Mouse (Mus musculus) forebrain, embryonic 12.5 days (tissue): ENCODE measurements at regions not wholly inside any gene's neighbourhood (a gene's known extent, or its start where the extent isn't known, plus 50 kb on each side); places are given as distances from the start of the nearest gene placed in this dataset.
A peak's percentile ranks its signal among the peaks of the same experiment; 100 is the strongest.

Source experiments
- ATAC-seq: fragments of 200-750 bp; cut with Nextera tagmentation; 2 replicates; pipeline ENCODE4 v1.8.0; 2017; ENCODE audit warnings: moderate TSS enrichment; ENCODE audit not compliant: low FRiP score
- H3K27ac ChIP-seq: fragments of 300-500 bp; sonication (generic); 2 replicates; pipeline ENCODE4 v1.5.1; 2016; ENCODE audit warnings: mild to moderate bottlenecking
- H3K27me3 ChIP-seq: fragments of 300-500 bp; sonication (generic); 2 replicates; pipeline ENCODE4 v1.6.1; 2016; ENCODE audit warnings: mild to moderate bottlenecking
- H3K36me3 ChIP-seq: fragments of 300-500 bp; sonication (generic); replicated peaks from 2 replicates; pipeline ENCODE4 v1.6.1; 2016; ENCODE audit warnings: mild to moderate bottlenecking
- H3K4me1 ChIP-seq: fragments of 300-500 bp; sonication (generic); 2 replicates; pipeline ENCODE4 v1.6.1; 2016
- H3K4me2 ChIP-seq: fragments of 300-500 bp; sonication (generic); 2 replicates; pipeline ENCODE4 v1.6.1; 2016; ENCODE audit warnings: mild to moderate bottlenecking, moderate library complexity
- H3K4me3 ChIP-seq: fragments of 300-500 bp; sonication (generic); replicated peaks from 2 replicates; pipeline ENCODE4 v1.5.1; 2016; ENCODE audit warnings: mild to moderate bottlenecking
- H3K9ac ChIP-seq: fragments of 300-500 bp; sonication (generic); 2 replicates; pipeline ENCODE4 v1.6.1; 2016; ENCODE audit warnings: mild to moderate bottlenecking
- H3K9me3 ChIP-seq: fragments of 300-500 bp; sonication (generic); 2 replicates; pipeline ENCODE4 v1.6.1; 2016
- WGBS: fragments of 180-500 bp; shearing (Covaris S2); methylation state at CpG from one replicate; pipeline ENCODE4 v1.1.7; 2016; 5-methylcytosine and 5-hydroxymethylcytosine counted together

GRCm38 (mm10) chr13:47537156-47537555 lies 414.7 kb downstream of the Rnf144b start:
- H3K27me3 ChIP-seq: no peaks in the 10 kb centered on the region
- no peak for ATAC-seq
- no peak overlapping the region for H3K4me2 ChIP-seq
- no peak overlapping the region for H3K27ac ChIP-seq
- 92% methylated on average over 2 of the region's 2 CpGs for WGBS
- H3K9me3 ChIP-seq: no peaks in the 10 kb centered on the region
- no peaks in the 10 kb centered on the region for H3K4me1 ChIP-seq
- no peaks in the 10 kb centered on the region for H3K36me3 ChIP-seq
- no peak overlapping the region for H3K4me3 ChIP-seq
- H3K9ac ChIP-seq: no peak overlapping the region

DNA sequence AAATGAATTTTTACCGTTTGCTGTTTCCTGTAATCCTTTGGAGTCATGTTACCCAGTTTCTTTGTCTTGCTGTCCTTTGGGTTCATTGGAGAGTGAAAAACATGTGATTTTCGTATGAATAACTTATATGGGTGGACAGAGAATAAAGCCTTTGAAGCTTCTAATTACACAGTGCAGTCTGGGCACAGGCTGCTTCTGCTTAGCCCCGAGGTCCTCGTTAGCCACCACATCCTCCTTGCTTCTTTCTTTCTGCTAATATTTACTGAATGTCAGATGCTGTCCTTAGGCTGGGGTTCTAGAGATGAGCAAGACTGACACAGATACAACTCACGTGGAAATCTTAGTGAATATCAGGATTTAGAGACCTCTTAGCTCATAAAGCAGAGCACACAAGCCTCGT lies 427.2 kb downstream of the Rnf144b start:
- Histone ChIP-seq H3K36me3 (no peaks in the 10 kb centered on the region), H3K9me3 (no peaks in the 10 kb centered on the region), H3K4me3 (no peak overlapping the region), H3K27ac (no peak overlapping the region), H3K4me2 (no peak overlapping the region), H3K9ac (no peak overlapping the region), H3K4me1 (peaks cover 9% of the 10 kb centered on the region), H3K27me3 (no peaks in the 10 kb centered on the region)
- 28% methylated on average over 6 of the region's 6 CpGs for WGBS
- no peak for ATAC-seq

GRCm38 (mm10) chr13:47552251-47552650 lies 429.8 kb downstream of the Rnf144b start:
- no peak overlapping the region for H3K27ac ChIP-seq
- H3K4me3 ChIP-seq: no peak overlapping the region
- no peaks in the 10 kb centered on the region for H3K27me3 ChIP-seq
- no peak for ATAC-seq
- no peaks in the 10 kb centered on the region for H3K36me3 ChIP-seq
- peaks cover 9% of the 10 kb centered on the region for H3K4me1 ChIP-seq
- no peak overlapping the region for H3K9ac ChIP-seq
- WGBS: 91% methylated on average over 3 of the region's 3 CpGs
- H3K4me2 ChIP-seq: no peak overlapping the region
- H3K9me3 ChIP-seq: no peaks in the 10 kb centered on the region

DNA sequence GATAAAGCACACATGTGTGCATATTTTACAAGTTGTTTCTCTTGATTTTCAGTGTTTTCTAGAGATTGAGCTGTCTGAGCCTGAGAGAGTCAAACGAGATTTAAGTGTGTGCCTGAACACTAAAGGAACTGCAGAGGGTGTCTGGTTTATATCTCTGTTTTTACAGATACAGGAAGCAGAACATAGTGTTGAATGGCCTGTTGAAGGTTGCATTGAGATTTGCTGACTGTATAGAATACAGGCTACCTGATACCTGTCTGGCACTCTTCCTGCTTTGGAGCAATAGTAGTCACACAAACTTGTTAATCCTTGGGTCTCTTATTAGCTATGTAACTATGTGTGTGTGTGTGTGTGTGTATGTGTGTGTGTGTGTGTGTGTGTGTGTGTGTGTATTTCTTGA lies 431.7 kb downstream of the Rnf144b start:
- Histone ChIP-seq H3K9me3 (no peaks in the 10 kb centered on the region), H3K4me2 (no peak overlapping the region), H3K9ac (no peak overlapping the region), H3K36me3 (no peaks in the 10 kb centered on the region), H3K27me3 (no peaks in the 10 kb centered on the region), H3K27ac (no peak overlapping the region), H3K4me3 (no peak overlapping the region), H3K4me1 (peaks cover 8% of the 10 kb centered on the region)
- ATAC-seq: no peak
- 68% methylated on average over 1 of the region's 1 CpGs for WGBS

GRCm38 (mm10) chr13:47557196-47557974 lies 434.9 kb downstream of the Rnf144b start:
- H3K36me3 ChIP-seq: no peaks in the 10 kb centered on the region
- no peaks in the 10 kb centered on the region for H3K4me1 ChIP-seq
- WGBS: 93% methylated on average over 7 of the region's 7 CpGs
- no peak for ATAC-seq
- H3K9me3 ChIP-seq: no peaks in the 10 kb centered on the region
- no peaks in the 10 kb centered on the region for H3K27me3 ChIP-seq
- no peak overlapping the region for H3K27ac ChIP-seq
- H3K9ac ChIP-seq: no peak overlapping the region
- no peak overlapping the region for H3K4me3 ChIP-seq
- no peak overlapping the region for H3K4me2 ChIP-seq

GRCm38 (mm10) chr13:47562836-47563235 lies 440.4 kb downstream of the Rnf144b start:
- Histone ChIP-seq H3K4me3 (no peak overlapping the region), H3K27ac (no peak overlapping the region), H3K27me3 (no peaks in the 10 kb centered on the region), H3K36me3 (no peaks in the 10 kb centered on the region), H3K4me2 (no peak overlapping the region), H3K9ac (no peak overlapping the region), H3K9me3 (no peaks in the 10 kb centered on the region), H3K4me1 (no peaks in the 10 kb centered on the region)
- no peak for ATAC-seq
- WGBS: 84% methylated on average over 8 of the region's 8 CpGs

DNA sequence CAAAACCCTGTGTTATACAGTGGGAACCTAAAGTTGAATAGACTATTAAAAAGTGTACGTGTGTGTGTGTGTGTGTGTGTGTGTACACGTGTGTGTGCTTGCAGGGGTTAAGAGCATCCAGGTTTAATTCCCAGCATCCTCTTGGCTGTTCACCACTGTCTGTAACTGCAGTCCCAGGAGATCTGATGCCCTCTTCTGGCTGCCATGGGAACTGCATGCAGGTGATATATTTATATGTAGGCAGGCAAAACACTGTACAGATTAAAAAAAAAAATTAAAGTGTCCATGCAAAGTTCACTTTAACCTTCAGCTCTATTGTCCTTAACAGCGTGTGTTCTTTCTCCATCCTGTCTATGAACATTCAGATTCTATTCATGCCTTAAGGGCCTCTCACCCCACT lies 454.1 kb downstream of the Rnf144b start:
- no peaks in the 10 kb centered on the region for H3K36me3 ChIP-seq
- no peak overlapping the region for H3K4me2 ChIP-seq
- H3K27me3 ChIP-seq: no peaks in the 10 kb centered on the region
- no peak overlapping the region for H3K4me3 ChIP-seq
- WGBS: 66% methylated on average over 3 of the region's 3 CpGs
- H3K9ac ChIP-seq: no peak overlapping the region
- H3K4me1 ChIP-seq: no peaks in the 10 kb centered on the region
- no peak overlapping the region for H3K27ac ChIP-seq
- no peaks in the 10 kb centered on the region for H3K9me3 ChIP-seq
- ATAC-seq: no peak

- Histone ChIP-seq H3K27ac (no peak overlapping the region), H3K9me3 (no peaks in the 10 kb centered on the region), H3K4me1 (no peaks in the 10 kb centered on the region), H3K9ac (no peak overlapping the region), H3K4me3 (no peak overlapping the region), H3K27me3 (no peaks in the 10 kb centered on the region), H3K36me3 (no peaks in the 10 kb centered on the region), H3K4me2 (no peak overlapping the region)
- no peak for ATAC-seq
- WGBS: 81% methylated on average over 5 of the region's 5 CpGs
Observed at GRCm38 (mm10) chr13:47580144-47580543, 457.7 kb downstream of the Rnf144b start.

GRCm38 (mm10) chr13:47585158-47585557 lies 462.7 kb downstream of the Rnf144b start:
- no peak for ATAC-seq
- Histone ChIP-seq H3K9ac (no peak overlapping the region), H3K4me2 (no peak overlapping the region), H3K9me3 (no peaks in the 10 kb centered on the region), H3K36me3 (no peaks in the 10 kb centered on the region), H3K27ac (no peak overlapping the region), H3K4me1 (no peaks in the 10 kb centered on the region), H3K4me3 (no peak overlapping the region), H3K27me3 (no peaks in the 10 kb centered on the region)
- 73% methylated on average over 1 of the region's 1 CpGs for WGBS

GRCm38 (mm10) chr13:47602646-47603045 lies 480.2 kb downstream of the Rnf144b start:
- H3K4me2 ChIP-seq: no peak overlapping the region
- H3K27ac ChIP-seq: no peak overlapping the region
- H3K9ac ChIP-seq: no peak overlapping the region
- ATAC-seq: no peak
- H3K4me3 ChIP-seq: no peak overlapping the region
- WGBS: 29% methylated on average over 1 of the region's 1 CpGs
- 0 out of 2 replicates have a peak, but pooled peaks cover 3% of the 10 kb centered on the region for H3K4me1 ChIP-seq
- H3K9me3 ChIP-seq: no peaks in the 10 kb centered on the region
- no peaks in the 10 kb centered on the region for H3K27me3 ChIP-seq
- no peaks in the 10 kb centered on the region for H3K36me3 ChIP-seq

- no peak for ATAC-seq
- no peaks in the 10 kb centered on the region for H3K36me3 ChIP-seq
- H3K9me3 ChIP-seq: no peaks in the 10 kb centered on the region
- peaks cover 13% of the 10 kb centered on the region for H3K4me1 ChIP-seq
- H3K9ac ChIP-seq: no peak overlapping the region
- WGBS: 89% methylated on average over 4 of the region's 4 CpGs
- no peaks in the 10 kb centered on the region for H3K27me3 ChIP-seq
- no peak overlapping the region for H3K4me3 ChIP-seq
- no peak overlapping the region for H3K4me2 ChIP-seq
- H3K27ac ChIP-seq: no peak overlapping the region
Observed at GRCm38 (mm10) chr13:47611439-47611838, 489.0 kb downstream of the Rnf144b start.

GRCm38 (mm10) chr13:47636511-47637103 lies 514.2 kb downstream of the Rnf144b start:
- H3K27me3 ChIP-seq: no peaks in the 10 kb centered on the region; the same call in 1 of the 2 replicates
- peak overlapping the region; percentile 13; the same call in 1 of the 2 replicates for H3K4me2 ChIP-seq
- H3K36me3 ChIP-seq: no peaks in the 10 kb centered on the region
- no peak for ATAC-seq
- H3K9ac ChIP-seq: peak overlapping the region; percentile 9; the same call in 1 of the 2 replicates
- H3K27ac ChIP-seq: 0 out of 2 replicates have a peak overlapping the region, but pooled peaks have one; percentile 3
- H3K4me3 ChIP-seq: no peak overlapping the region
- no peaks in the 10 kb centered on the region for H3K9me3 ChIP-seq
- 25% methylated on average over 8 of the region's 8 CpGs for WGBS
- peaks cover 22% of the 10 kb centered on the region for H3K4me1 ChIP-seq

DNA sequence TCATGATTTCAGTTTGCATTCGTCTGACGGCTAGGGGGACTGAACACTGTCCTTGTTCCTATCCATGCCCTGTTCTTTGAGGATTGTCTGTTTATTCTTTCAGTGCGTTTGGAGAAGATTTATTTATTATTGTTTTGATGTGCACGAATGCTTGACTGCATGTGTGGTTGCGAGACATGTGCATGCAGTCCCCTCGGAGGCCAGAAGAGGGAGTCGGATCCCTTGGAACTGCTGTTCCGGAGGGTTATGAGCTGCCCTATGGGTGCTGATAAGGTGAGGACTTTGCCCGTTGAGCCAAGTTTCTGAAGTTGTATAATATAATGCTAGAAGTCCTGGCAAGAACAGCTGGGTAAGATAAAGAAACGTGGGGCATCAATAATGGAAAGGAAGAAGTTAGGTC lies 519.9 kb downstream of the Rnf144b start:
- no peak overlapping the region for H3K4me3 ChIP-seq
- H3K9ac ChIP-seq: no peak overlapping the region
- H3K9me3 ChIP-seq: no peaks in the 10 kb centered on the region
- peaks cover 14% of the 10 kb centered on the region for H3K27me3 ChIP-seq
- H3K27ac ChIP-seq: no peak overlapping the region
- H3K36me3 ChIP-seq: no peaks in the 10 kb centered on the region
- peaks cover 8% of the 10 kb centered on the region for H3K4me1 ChIP-seq
- no peak overlapping the region for H3K4me2 ChIP-seq
- no peak for ATAC-seq
- 92% methylated on average over 10 of the region's 10 CpGs for WGBS
